Mouse (Mus musculus) bone marrow macrophage, adult 2 months (primary cell): Measurements from ENCODE around the gene Atoh1.

Experiments
- CTCF ChIP-seq: IDR thresholded peaks from 2 replicates; pipeline ENCODE4 v1.5.1; 2012; ENCODE audit warnings: low read depth, mild to moderate bottlenecking, low read length, moderate library complexity
- POLR2A ChIP-seq: IDR thresholded peaks from 2 replicates; pipeline ENCODE4 v1.6.1; 2012; ENCODE audit warnings: mild to moderate bottlenecking, low read depth, low read length, borderline replicate concordance

GRCm38 (mm10) chr6:64773430-64773829 is 44.5 kb downstream of the Atoh1 start:
- TF ChIP-seq CTCF (no peak), POLR2A (no peak)
